Mouse (Mus musculus) stomach, postnatal 0 days (tissue): ENCODE results near the gene Asb3. TPM values are rescaled to one million over a fixed set of nuclear protein-coding genes. Genes with fewer than 3 reads are reported as not detected.
"Not testable (repeated sequence)": the region's sequence is repeated elsewhere in the genome, so short reads cannot be mapped to it uniquely, and the experiment has no call there.

Experiments
- ATAC-seq: fragments of 200-750 bp; cut with Nextera tagmentation; 2 replicates; pipeline ENCODE4 v1.8.0; 2017; ENCODE audit not compliant: low FRiP score, low TSS enrichment
- DNase-seq: peaks from one replicate; pipeline ENCODE4 v3.0.0-alpha.2; 2016; ENCODE audit warnings: low spot score
- H3K27ac ChIP-seq: fragments of 300-500 bp; sonication (generic); replicated peaks from 2 replicates; pipeline ENCODE4 v1.5.1; 2014; ENCODE audit warnings: mild to moderate bottlenecking, control low read depth
- H3K27me3 ChIP-seq: fragments of 300-500 bp; sonication (generic); 2 replicates; pipeline ENCODE4 v1.6.1; 2014; ENCODE audit warnings: low read length; ENCODE audit not compliant: control insufficient read depth, insufficient read depth
- H3K36me3 ChIP-seq: fragments of 300-500 bp; sonication (generic); 2 replicates; pipeline ENCODE4 v1.6.1; 2014; ENCODE audit warnings: low read length, mixed read lengths; ENCODE audit not compliant: control insufficient read depth, insufficient read depth
- H3K4me1 ChIP-seq: fragments of 300-500 bp; sonication (generic); replicated peaks from 2 replicates; pipeline ENCODE4 v1.6.1; 2014; ENCODE audit warnings: antibody characterized with exemption; ENCODE audit not compliant: control insufficient read depth, insufficient read depth
- H3K4me2 ChIP-seq: fragments of 300-500 bp; sonication (generic); replicated peaks from 2 replicates; pipeline ENCODE4 v1.6.1; 2014; ENCODE audit warnings: low read depth, mild to moderate bottlenecking, control low read depth, moderate library complexity
- H3K4me3 ChIP-seq: fragments of 300-500 bp; sonication (generic); 2 replicates; pipeline ENCODE4 v1.5.1; 2014; ENCODE audit warnings: low read depth, low read length, control low read depth
- H3K9ac ChIP-seq: fragments of 300-500 bp; sonication (generic); 2 replicates; pipeline ENCODE4 v1.6.1; 2014; ENCODE audit warnings: mild to moderate bottlenecking, low read length, control low read depth, mixed read lengths
- H3K9me3 ChIP-seq: fragments of 300-500 bp; sonication (generic); 2 replicates; pipeline ENCODE4 v1.6.1; 2016; ENCODE audit warnings: low read length; ENCODE audit not compliant: control insufficient read depth
- CTCF ChIP-seq: IDR thresholded peaks from 2 replicates; pipeline ENCODE4 v1.5.1; 2016; ENCODE audit warnings: antibody characterized with exemption, low read depth, mild to moderate bottlenecking, moderate library complexity
- EP300 ChIP-seq: optimal IDR thresholded peaks from 2 replicates; pipeline ENCODE3; 2016; ENCODE audit warnings: antibody characterized with exemption
- WGBS: fragments of 180-500 bp; shearing (Covaris S2); extraction: QIAGEN DNeasy Blood & Tissue Kit; methylation state at CpG from one replicate; pipeline ENCODE4 v1.1.7; 2014; 5-methylcytosine and 5-hydroxymethylcytosine counted together
- polyA plus RNA-seq: library from polyadenylated mRNA; unstranded; fragments of >200 nt; fragmentation: Nextera tagmentation; extraction: Ambion mirVana; gene quantifications from 2 replicates; pipeline ENCODE4 v1.2.1, GENCODE M21; 2015

The Asb3 gene
- polyA plus RNA-seq, 1 experiment from 2014 or later, result 14.7 TPM

DNA sequence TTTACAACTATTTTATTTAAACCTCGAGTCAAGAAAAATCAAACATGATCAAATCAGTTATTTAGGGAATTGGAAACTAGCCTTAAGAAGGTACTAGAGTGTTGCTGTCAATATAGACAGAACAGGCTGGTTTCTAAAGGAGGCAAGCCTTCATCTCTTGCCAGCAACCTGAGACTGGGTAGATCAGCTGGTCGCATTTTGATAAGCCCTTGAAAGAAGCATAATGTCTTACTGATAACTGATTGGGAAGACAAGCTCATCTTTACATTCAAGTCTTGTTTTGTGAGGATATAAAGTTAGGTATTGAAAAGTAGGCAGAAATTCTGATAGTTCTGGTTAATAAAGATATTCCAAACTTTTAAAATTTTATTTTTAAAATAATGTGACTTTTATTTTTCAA lies 217.0 kb downstream of the Asb3 start:
- no peak for TF ChIP-seq EP300
- no peak for TF ChIP-seq CTCF
- no peak for DNase-seq
- H3K27ac ChIP-seq, result no peak overlapping the region
- no peaks in the 10 kb centered on the region for H3K9me3 ChIP-seq
- H3K36me3 ChIP-seq, result no peaks in the 10 kb centered on the region
- H3K4me2 ChIP-seq, result no peak overlapping the region
- H3K4me1 ChIP-seq, result no peaks in the 10 kb centered on the region
- H3K4me3 ChIP-seq, result no peak overlapping the region
- no peak overlapping the region for H3K9ac ChIP-seq
- ATAC-seq, result no peak
- no peaks in the 10 kb centered on the region for H3K27me3 ChIP-seq
- WGBS, result 91% methylated on average over 2 of the region's 2 CpGs

DNA sequence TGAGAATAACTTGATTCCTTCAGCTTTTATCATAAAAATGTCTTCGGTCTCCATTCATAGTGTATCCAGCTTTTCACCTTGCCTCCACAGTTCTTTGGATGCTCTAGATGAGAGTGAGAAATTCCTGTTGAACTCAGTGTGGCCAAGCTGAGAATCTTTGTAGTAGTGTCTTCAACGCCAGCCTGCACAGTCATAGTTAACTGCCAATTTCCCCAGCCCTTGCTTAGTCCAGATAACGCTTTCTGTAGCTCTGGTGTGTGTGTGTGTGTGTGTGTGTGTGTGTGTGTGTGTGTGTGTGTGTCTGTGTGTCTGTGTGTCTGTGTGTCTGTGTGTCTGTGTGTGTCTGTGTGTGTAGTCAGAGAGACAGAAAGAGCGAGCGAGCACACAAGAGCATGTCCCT lies 220.1 kb downstream of the Asb3 start:
- Histone ChIP-seq H3K9ac (no peak overlapping the region), H3K27ac (no peak overlapping the region), H3K27me3 (no peaks in the 10 kb centered on the region), H3K36me3 (no peaks in the 10 kb centered on the region), H3K4me1 (no peaks in the 10 kb centered on the region), H3K4me3 (no peak overlapping the region), H3K9me3 (no peaks in the 10 kb centered on the region), H3K4me2 (no peak overlapping the region)
- ATAC-seq, result no peak
- TF ChIP-seq CTCF (no peak), EP300 (no peak)
- 93% methylated on average over 5 of the region's 5 CpGs for WGBS
- DNase-seq, result no peak

DNA sequence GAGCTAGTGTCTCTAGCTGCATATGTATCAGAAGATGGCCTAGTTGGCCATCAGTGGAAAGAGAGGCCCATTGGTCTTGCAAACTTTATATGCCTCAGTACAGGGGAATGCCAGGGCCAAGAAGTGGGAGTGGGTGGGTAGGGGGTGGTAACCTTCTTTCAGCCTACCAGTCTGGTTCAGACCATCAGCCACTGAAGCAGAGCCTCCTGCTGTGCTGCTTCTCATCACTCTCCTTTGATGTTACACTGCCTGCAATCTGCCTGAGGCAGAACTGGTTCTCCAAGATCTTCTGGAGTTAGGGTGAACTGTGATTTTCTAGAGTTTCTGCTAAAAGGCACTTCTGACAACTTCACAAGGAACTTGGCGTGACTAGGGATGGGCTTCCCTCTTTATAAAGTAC lies 241.7 kb downstream of the Asb3 start:
- WGBS, result 42% methylated on average over 1 of the region's 1 CpGs
- not testable (repeated sequence) for H3K27ac ChIP-seq, DNase-seq

DNA sequence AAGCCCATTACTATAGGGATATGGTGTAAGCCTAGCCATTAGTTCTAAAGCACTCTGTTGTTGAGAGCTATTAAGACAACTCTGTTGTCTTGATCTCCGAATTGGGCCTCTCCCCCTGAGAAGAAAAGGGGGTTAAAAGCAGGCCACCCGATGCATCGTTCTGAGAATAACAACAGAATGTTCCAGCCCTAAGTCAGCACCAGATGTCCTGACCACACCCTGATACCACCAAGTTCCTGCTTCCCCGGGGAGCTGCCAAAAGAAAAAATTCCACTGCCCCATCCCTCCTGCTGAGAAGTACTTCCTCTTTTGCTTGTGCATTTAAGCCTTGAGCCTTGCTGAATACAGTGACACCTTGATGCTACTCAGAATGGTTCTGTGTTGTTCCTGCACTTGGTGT lies 248.5 kb downstream of the Asb3 start:
- WGBS, result 55% methylated on average over 4 of the region's 4 CpGs
- not testable (repeated sequence) for H3K9ac ChIP-seq, DNase-seq, H3K36me3 ChIP-seq, H3K27ac ChIP-seq, H3K4me2 ChIP-seq, H3K9me3 ChIP-seq, H3K27me3 ChIP-seq, ATAC-seq, H3K4me1 ChIP-seq, H3K4me3 ChIP-seq

More for the DNA sequence above, 241.7 kb downstream of the Asb3 start:
- H3K4me3 ChIP-seq, H3K4me1 ChIP-seq, ATAC-seq, H3K4me2 ChIP-seq, H3K36me3 ChIP-seq, H3K9ac ChIP-seq, H3K27me3 ChIP-seq, H3K9me3 ChIP-seq: not testable (repeated sequence)

DNA sequence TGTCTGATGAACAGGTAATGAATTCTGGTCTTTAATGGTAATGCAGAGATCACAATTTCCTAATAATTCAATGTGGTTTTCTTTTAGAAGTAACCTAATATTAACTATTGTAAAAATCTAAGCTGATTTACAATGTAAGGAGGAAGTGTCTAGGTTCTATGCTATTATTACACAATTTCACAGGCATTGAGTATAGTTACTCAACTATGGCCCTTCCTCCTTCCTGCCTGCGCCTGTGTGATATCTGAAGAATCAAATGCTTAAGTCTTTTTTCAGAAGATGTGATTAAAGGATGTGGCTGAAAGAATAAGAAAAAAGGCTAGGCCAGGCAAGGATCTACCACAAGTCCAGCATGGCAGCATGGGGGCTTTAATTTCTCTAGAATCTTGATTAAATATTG lies 249.6 kb downstream of the Asb3 start:
- not testable (repeated sequence) for H3K4me3 ChIP-seq, H3K4me2 ChIP-seq, H3K4me1 ChIP-seq, DNase-seq, ATAC-seq, H3K27me3 ChIP-seq, H3K9me3 ChIP-seq, H3K9ac ChIP-seq, H3K36me3 ChIP-seq, H3K27ac ChIP-seq
- WGBS, result 53% methylated on average over 1 of the region's 1 CpGs

DNA sequence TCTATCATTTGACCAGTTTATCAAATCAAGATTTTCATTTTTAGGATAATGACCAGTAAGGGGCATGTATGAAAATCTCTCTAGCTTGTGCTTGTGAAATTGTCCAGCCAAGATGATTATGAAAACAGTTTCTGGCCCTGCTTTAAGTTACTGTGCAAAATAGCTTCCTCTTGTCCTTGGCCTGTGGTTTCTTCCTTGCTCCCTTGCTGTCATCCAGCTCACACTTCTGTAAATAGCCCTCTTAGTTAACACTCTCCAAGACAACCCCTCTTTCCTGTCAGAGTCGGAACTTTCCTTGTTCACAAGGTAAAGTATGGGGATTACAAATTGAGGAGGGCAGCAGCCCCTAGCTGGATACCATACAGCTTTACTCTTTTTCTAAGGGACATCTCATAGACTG lies 253.2 kb downstream of the Asb3 start:
- H3K9me3 ChIP-seq, H3K27ac ChIP-seq, DNase-seq, H3K4me1 ChIP-seq, H3K27me3 ChIP-seq, H3K9ac ChIP-seq, H3K36me3 ChIP-seq, ATAC-seq, H3K4me3 ChIP-seq, H3K4me2 ChIP-seq: not testable (repeated sequence)
- 50% methylated on average over 1 of the region's 1 CpGs for WGBS

Other genes starting within 250 kb of the Asb3 start
- 19.1 and 19.7 TPM in 2 replicates for gene Acyp2, start 235.8 kb upstream of the Asb3 start, polyA plus RNA-seq
- gene Psme4, start 113.7 kb upstream of the Asb3 start, polyA plus RNA-seq, result 9.9 and 10.7 TPM in 2 replicates
- 0.13 and 0.19 TPM in 2 replicates for gene Gpr75, start 58 bp upstream of the Asb3 start, polyA plus RNA-seq
- 11.4 and 12.1 TPM in 2 replicates for gene Erlec1, start 68.9 kb downstream of the Asb3 start, polyA plus RNA-seq
- gene Chac2, start 100.9 kb downstream of the Asb3 start, polyA plus RNA-seq, result 22.5 and 25.4 TPM in 2 replicates